Mouse (Mus musculus) cerebellum, adult 18-20 months (tissue): Measurements from ENCODE around the gene Nol6.

Source experiments
- DNase-seq, 2 experiments: peaks; one replicate each; pipeline ENCODE4 v3.0.0; 2021

The Nol6 gene

DNA sequence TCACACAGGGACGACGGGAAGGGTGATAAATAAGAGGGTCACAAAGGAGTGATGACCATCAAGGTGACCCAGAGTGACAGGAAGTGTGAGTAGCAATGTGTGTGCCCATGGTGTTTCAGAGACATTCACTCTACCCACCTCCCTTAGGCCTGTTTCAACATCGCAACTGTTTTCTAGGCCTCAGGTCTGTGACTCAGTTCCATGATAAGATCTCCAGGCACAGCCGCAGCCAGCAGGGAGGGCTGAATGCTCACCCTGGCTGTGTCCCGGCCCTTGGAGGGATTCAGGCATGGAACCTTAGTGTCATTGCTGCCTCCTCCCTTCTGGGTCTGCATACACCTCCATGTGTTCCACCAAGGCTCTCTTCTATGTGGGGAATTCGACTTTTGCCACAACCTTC, 45.5 kb downstream of the Nol6 start:
- DNase-seq: no peak

DNA sequence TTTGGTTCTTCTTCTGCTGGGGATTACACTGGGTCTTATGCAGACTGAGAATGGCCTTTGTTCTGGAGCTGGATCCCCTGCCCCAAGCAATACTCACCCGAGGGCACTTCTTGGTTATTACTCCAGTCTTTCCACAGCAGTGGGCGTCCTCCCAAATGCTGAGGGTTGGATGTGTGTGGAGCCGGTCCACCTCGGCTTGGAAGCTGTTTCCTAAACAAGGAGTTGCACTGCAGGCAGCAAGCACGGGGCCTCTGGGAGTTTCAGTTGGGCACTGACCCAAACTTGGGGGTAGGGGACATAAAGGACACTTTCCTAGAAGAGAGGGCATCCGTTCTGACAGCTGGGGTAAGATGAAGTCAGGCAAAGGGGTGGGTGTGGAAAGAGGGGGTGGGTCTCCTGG, 49.8 kb downstream of the Nol6 start:
- DNase-seq: no peak

DNA sequence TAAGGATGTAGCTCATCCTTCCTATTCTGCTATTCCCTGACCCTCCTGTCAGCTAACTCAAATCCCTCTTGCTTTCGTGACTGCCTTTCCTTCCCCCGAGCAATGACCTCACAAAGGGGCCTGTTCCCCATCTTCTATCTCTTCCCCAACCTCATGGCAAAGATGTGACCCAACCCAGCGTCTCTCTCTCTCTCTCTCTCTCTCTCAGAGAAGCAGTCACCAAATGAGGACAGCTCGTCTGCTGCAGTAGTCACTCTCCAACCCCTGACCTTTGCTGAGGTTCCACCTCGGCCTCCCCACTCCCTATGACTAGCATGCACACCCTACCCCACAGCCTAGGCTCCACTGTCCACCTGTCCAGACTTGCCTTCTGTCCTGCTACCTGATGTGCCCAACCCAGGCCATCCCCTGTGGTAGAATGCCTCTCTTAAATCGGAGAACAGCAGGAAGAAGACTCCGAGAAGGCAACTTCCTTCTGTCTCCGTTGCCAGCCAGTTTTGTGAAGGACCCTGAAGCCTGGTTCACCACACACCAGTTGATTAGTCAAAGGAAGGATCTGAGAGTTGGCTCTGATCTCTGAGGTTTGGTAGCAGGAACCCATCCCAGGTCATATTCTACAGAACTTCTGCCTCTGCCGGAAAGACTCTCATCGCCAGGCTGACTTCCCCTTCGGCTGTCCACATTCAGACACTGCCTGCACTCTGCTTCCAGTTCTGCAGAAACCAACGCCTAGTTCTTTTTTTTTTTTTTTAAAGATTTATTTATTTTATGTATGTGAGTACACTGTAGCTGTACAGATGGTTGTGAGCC, 51.0 kb downstream of the Nol6 start:
- DNase-seq: no peak

DNA sequence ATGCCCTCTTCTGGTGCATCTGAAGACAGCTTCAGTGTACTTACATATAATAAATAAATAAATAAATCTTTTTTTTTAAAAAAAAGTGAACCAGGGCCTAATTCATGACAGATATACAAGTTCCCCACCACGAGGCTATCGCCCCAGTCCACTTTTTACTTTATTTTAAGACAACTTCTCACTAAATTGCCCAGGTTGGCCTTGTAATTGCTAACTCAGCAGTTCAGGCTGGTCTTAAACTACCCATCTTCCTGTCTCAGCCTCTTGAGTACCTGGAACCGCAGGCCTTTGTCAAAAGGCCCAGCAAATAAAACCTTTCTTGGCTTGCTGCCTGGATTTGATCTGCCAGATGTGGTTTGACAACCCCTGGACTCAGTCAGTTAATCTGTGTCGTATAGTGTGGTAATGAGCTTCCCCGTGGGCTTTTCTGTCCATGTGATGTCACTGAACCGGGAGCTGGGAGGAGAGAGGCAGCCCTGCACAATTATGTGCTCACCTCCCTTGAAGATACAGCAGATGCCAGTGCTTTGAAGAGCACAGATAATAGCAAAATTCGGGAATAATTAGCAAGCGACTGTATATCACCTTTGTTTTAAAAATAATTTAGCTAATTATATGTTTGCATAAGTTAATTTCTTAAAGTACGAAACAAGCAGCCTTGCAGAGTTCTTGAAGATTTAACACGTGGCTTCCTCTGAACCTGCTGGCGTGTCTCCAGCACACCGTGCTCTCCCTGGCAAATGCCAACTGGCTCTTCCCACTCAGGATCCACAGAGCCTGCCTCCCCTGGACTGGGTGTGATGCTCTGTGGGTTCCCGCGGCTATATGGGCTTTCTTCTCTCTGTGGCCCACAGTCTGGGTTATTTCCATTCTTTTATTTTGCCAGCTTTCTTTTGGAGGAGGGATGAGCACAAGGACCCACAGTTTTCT, 52.5 kb downstream of the Nol6 start:
- peak; percentile 47 to 55 for DNase-seq

DNA sequence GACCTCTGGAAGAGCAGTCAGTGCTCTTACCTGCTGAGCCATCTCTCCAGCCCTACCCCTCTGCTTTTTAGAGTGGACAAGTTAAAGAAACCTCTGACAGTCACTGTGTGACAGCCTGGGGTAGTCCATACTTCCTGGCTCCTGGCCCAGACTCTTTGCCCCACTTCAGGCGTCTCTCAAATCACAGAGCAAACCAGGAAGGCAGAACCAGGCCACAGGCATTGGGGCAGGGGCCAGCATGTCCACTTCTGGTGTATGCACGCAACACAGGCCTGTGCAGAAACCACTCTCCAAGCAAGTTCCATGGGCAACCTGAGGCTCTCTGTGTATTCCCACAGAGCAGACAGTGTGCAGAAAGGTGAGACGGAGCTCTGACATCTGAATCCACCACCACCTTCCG, 59.1 kb downstream of the Nol6 start:
- no peak for DNase-seq
